Mouse (Mus musculus): Measurements from ENCODE around the gene Parp16. TPM values are rescaled to one million over a fixed set of nuclear protein-coding genes. Genes with fewer than 3 reads are reported as not detected.
"Not testable (repeated sequence)": the region's sequence is repeated elsewhere in the genome, so short reads cannot be mapped to it uniquely, and the experiment has no call there.

The Parp16 gene
- polyA plus RNA-seq, 1 experiment from 2014 or later = 11.2 TPM

GRCm38 (mm10) chr9:65259366-65259765, 64.2 kb downstream of the Parp16 start:
- no peak overlapping the region for H3K27ac ChIP-seq (ENCODE audit: low read length)
- H3K4me1 ChIP-seq (ENCODE audit: control insufficient read depth, low read depth, low read length) = no peaks in the 10 kb centered on the region
- no peaks in the 10 kb centered on the region for H3K9me3 ChIP-seq (replicated peaks; ENCODE audit: control insufficient read depth, low read length)
- H3K4me2 ChIP-seq (ENCODE audit: low read depth, low read length) = no peak overlapping the region
- no peak overlapping the region for H3K4me3 ChIP-seq (ENCODE audit: low read depth, low read length)
- no peaks in the 10 kb centered on the region for H3K36me3 ChIP-seq (ENCODE audit: control insufficient read depth, insufficient read depth)
- H3K27me3 ChIP-seq (ENCODE audit: control insufficient read depth, insufficient read depth, low read depth, low read length) = no peaks in the 10 kb centered on the region
- no peak overlapping the region for H3K9ac ChIP-seq (ENCODE audit: low read depth, low read length)
- ATAC-seq (ENCODE audit: low read depth) = no peak
- WGBS (ENCODE audit: insufficient replicate concordance) = 67% methylated on average over 7 of the region's 7 CpGs

DNA sequence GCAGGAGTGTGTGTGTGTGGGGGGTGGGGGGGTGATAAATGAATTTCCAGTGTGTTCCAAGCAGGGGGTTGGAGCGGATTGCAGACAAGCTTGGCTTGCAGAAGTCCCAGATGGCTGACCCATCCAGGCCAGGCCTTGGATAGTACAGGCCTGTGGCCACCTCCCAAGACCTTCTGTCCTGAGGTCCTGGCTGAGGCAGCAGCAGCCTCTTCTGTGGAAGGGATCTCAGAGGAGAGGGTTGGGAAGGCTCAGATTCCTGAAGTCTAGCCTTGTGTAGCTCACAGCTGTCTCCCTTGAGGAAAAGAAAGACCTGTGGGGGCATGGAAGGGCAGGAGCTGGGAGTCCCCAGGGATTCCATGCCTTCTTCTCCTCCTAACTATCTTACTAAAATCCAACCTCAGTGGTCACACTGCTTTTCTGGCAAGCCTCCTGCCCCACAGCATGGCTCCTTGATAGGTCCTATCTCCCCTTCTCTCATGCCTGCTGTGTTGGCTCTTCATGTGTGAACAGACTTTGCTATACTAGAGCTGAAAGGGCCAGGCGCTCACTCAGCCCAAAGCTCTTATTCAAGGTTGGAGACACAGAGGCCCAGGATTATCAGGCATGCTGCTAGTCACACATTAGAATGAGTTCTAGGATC, 66.6 kb downstream of the Parp16 start:
- no peak overlapping the region for H3K27ac ChIP-seq (ENCODE audit: low read length)
- ATAC-seq (ENCODE audit: low read depth) = no peak
- H3K4me3 ChIP-seq (ENCODE audit: low read depth, low read length) = no peak overlapping the region
- H3K9ac ChIP-seq (ENCODE audit: low read depth, low read length) = no peak overlapping the region
- H3K36me3 ChIP-seq (ENCODE audit: control insufficient read depth, insufficient read depth) = no peaks in the 10 kb centered on the region
- H3K4me1 ChIP-seq (ENCODE audit: control insufficient read depth, low read depth, low read length) = no peaks in the 10 kb centered on the region
- H3K9me3 ChIP-seq (replicated peaks; ENCODE audit: control insufficient read depth, low read length) = no peaks in the 10 kb centered on the region
- no peak overlapping the region for H3K4me2 ChIP-seq (ENCODE audit: low read depth, low read length)
- 55% methylated on average over 2 of the region's 2 CpGs for WGBS (ENCODE audit: insufficient replicate concordance)
- no peaks in the 10 kb centered on the region for H3K27me3 ChIP-seq (ENCODE audit: control insufficient read depth, insufficient read depth, low read depth, low read length)

DNA sequence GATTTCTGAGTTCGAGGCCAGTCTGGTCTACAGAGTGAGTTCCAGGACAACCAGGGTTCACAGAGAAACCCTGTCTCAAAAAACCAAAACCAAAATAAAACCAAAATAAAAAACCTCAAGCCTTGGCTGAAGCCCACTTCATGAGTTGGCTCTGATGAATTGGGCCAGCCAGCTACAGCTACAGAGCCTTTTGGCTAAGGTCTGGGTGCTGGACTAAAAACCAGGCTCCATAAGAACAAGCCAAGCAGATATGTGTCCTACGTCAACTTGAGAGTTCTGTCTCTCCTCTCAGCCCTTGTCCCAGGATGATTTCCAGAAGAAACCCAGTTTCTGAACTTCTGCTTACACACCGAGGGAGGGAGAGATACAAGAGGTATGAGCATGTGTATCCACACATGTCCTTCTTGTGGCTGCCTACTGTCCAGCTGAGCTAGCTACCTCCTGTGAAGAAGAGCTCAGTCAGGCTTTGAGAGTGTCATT, 67.5 kb downstream of the Parp16 start:
- Histone ChIP-seq H3K4me2 (ENCODE audit: low read depth, low read length) (no peak overlapping the region), H3K9me3 (replicated peaks; ENCODE audit: control insufficient read depth, low read length) (no peaks in the 10 kb centered on the region), H3K9ac (ENCODE audit: low read depth, low read length) (no peak overlapping the region), H3K36me3 (ENCODE audit: control insufficient read depth, insufficient read depth) (no peaks in the 10 kb centered on the region), H3K27ac (ENCODE audit: low read length) (no peak overlapping the region), H3K4me3 (ENCODE audit: low read depth, low read length) (no peak overlapping the region), H3K4me1 (ENCODE audit: control insufficient read depth, low read depth, low read length) (no peaks in the 10 kb centered on the region), H3K27me3 (ENCODE audit: control insufficient read depth, insufficient read depth, low read depth, low read length) (no peaks in the 10 kb centered on the region)
- 59% methylated on average over 3 of the region's 3 CpGs for WGBS (ENCODE audit: insufficient replicate concordance)
- no peak for ATAC-seq (ENCODE audit: low read depth)

GRCm38 (mm10) chr9:65264959-65265358, 69.8 kb downstream of the Parp16 start, which contains the start of gene Cilp:
Cilp (plus strand) TSS chr9:65265180.
- H3K9ac ChIP-seq (ENCODE audit: low read depth, low read length) = no peak within 1 kb of the TSS
- ATAC-seq (ENCODE audit: low read depth) = no peak
- no peaks in the 10 kb centered on the region for H3K36me3 ChIP-seq (ENCODE audit: control insufficient read depth, insufficient read depth)
- H3K4me1 ChIP-seq (ENCODE audit: control insufficient read depth, low read depth, low read length) = no peaks in the 10 kb centered on the region
- 55% methylated on average over 5 of the region's 5 CpGs for WGBS (ENCODE audit: insufficient replicate concordance)
- H3K4me2 ChIP-seq (ENCODE audit: low read depth, low read length) = no peak within 1 kb of the TSS
- H3K27me3 ChIP-seq (ENCODE audit: control insufficient read depth, insufficient read depth, low read depth, low read length) = no peaks in the 10 kb centered on the region
- H3K4me3 ChIP-seq (ENCODE audit: low read depth, low read length) = no peak within 1 kb of the TSS
- no peak within 1 kb of the TSS for H3K27ac ChIP-seq (ENCODE audit: low read length)
- no peaks in the 10 kb centered on the region for H3K9me3 ChIP-seq (replicated peaks; ENCODE audit: control insufficient read depth, low read length)

GRCm38 (mm10) chr9:65267742-65268515, 72.8 kb downstream of the Parp16 start:
- H3K27ac ChIP-seq (ENCODE audit: low read length) = no peak overlapping the region
- H3K36me3 ChIP-seq (ENCODE audit: control insufficient read depth, insufficient read depth) = no peaks in the 10 kb centered on the region
- no peaks in the 10 kb centered on the region for H3K27me3 ChIP-seq (ENCODE audit: control insufficient read depth, insufficient read depth, low read depth, low read length)
- no peak overlapping the region for H3K9ac ChIP-seq (ENCODE audit: low read depth, low read length)
- H3K9me3 ChIP-seq (replicated peaks; ENCODE audit: control insufficient read depth, low read length) = no peaks in the 10 kb centered on the region
- no peak for ATAC-seq (ENCODE audit: low read depth)
- H3K4me1 ChIP-seq (ENCODE audit: control insufficient read depth, low read depth, low read length) = no peaks in the 10 kb centered on the region
- no peak overlapping the region for H3K4me2 ChIP-seq (ENCODE audit: low read depth, low read length)
- H3K4me3 ChIP-seq (ENCODE audit: low read depth, low read length) = no peak overlapping the region
- 46% methylated on average over 7 of the region's 7 CpGs for WGBS (ENCODE audit: insufficient replicate concordance)

- H3K4me3 ChIP-seq (ENCODE audit: low read depth, low read length) = no peak overlapping the region
- no peaks in the 10 kb centered on the region for H3K4me1 ChIP-seq (ENCODE audit: control insufficient read depth, low read depth, low read length)
- H3K9me3 ChIP-seq (replicated peaks; ENCODE audit: control insufficient read depth, low read length) = no peaks in the 10 kb centered on the region
- ATAC-seq (ENCODE audit: low read depth) = no peak
- H3K36me3 ChIP-seq (ENCODE audit: control insufficient read depth, insufficient read depth) = no peaks in the 10 kb centered on the region
- H3K9ac ChIP-seq (ENCODE audit: low read depth, low read length) = no peak overlapping the region
- H3K4me2 ChIP-seq (ENCODE audit: low read depth, low read length) = no peak overlapping the region
- no peak overlapping the region for H3K27ac ChIP-seq (ENCODE audit: low read length)
- no peaks in the 10 kb centered on the region for H3K27me3 ChIP-seq (ENCODE audit: control insufficient read depth, insufficient read depth, low read depth, low read length)
- WGBS (ENCODE audit: insufficient replicate concordance) = 67% methylated on average over 13 of the region's 13 CpGs
Measured at GRCm38 (mm10) chr9:65273048-65273809, 78.1 kb downstream of the Parp16 start.

DNA sequence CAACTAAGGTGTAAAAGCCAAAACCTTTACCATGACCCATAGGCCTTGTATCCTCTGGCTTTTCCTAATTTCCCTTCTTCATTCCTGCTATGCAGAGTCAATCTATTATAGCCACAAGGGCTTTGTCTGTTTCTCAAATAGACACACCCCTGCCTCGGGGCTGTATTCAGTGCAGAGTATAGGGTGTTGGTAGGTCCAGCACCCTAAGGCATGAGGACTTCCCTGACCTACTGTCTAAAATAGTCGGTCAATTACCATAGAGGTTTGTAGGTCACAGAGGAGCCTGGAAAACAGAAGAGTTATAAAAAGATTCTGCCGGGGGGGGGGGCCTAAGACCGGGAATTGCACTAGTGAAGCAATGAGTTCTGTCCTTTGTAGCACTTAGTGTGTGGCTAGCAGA, 78.7 kb downstream of the Parp16 start:
- Histone ChIP-seq H3K27ac (ENCODE audit: low read length) (no peak overlapping the region), H3K36me3 (ENCODE audit: control insufficient read depth, insufficient read depth) (no peaks in the 10 kb centered on the region), H3K9me3 (replicated peaks; ENCODE audit: control insufficient read depth, low read length) (no peaks in the 10 kb centered on the region), H3K4me2 (ENCODE audit: low read depth, low read length) (no peak overlapping the region), H3K27me3 (ENCODE audit: control insufficient read depth, insufficient read depth, low read depth, low read length) (no peaks in the 10 kb centered on the region), H3K4me3 (ENCODE audit: low read depth, low read length) (no peak overlapping the region), H3K4me1 (ENCODE audit: control insufficient read depth, low read depth, low read length) (no peaks in the 10 kb centered on the region), H3K9ac (ENCODE audit: low read depth, low read length) (no peak overlapping the region)
- ATAC-seq (ENCODE audit: low read depth) = no peak
- WGBS (ENCODE audit: insufficient replicate concordance) = 56% methylated on average over 4 of the region's 4 CpGs

- 75% methylated on average over 3 of the region's 3 CpGs for WGBS (ENCODE audit: insufficient replicate concordance)
- not testable (repeated sequence) for H3K36me3 ChIP-seq (ENCODE audit: control insufficient read depth, insufficient read depth); H3K4me2 ChIP-seq (ENCODE audit: low read depth, low read length); H3K9me3 ChIP-seq (replicated peaks; ENCODE audit: control insufficient read depth, low read length); ATAC-seq (ENCODE audit: low read depth); H3K27ac ChIP-seq (ENCODE audit: low read length); H3K4me1 ChIP-seq (ENCODE audit: control insufficient read depth, low read depth, low read length); H3K9ac ChIP-seq (ENCODE audit: low read depth, low read length); H3K27me3 ChIP-seq (ENCODE audit: control insufficient read depth, insufficient read depth, low read depth, low read length); H3K4me3 ChIP-seq (ENCODE audit: low read depth, low read length)
Measured at GRCm38 (mm10) chr9:65274851-65275250, 79.7 kb downstream of the Parp16 start.

Data from liver, embryonic 16.5 days (tissue).